Mouse (Mus musculus) adrenal gland, postnatal 10 days (tissue): ENCODE measurements around the gene Sulf2. TPM values are rescaled to one million over a fixed set of nuclear protein-coding genes. Genes with fewer than 3 reads are reported as not detected.

ENCODE experiments used
- DNase-seq: peaks from one replicate; pipeline ENCODE4 v3.0.0; 2021; ENCODE audit warnings: mixed read lengths
- total RNA-seq, 2 experiments: library from RNA; stranded (reverse); gene quantifications; 2 replicates each; pipeline ENCODE4 v1.2.3; 2021

Gene Sulf2
- total RNA-seq, 2 experiments from 2014 or later: 54.5 to 62.8 TPM

DNA sequence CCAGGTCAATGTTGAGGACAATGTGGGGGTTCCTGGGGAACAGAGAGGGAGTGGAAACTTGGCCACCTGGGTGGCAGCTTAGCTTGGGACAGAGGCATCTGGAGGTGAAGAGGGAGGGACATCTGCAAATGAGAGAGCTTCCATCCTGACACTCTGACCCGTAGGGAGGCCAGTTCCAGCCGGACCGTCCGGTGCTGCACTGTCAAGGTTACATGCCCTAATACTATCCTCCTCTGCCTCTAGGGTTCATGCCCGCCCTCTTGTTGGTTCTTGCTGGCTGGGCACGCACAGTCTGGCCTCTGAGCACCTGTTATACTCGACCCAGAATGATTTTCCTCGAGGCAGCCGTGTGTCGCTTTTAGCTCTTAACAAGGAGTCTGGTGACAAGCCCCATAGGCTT is 69.7 kb downstream of the Sulf2 start:
- DNase-seq: no peak

GRCm38 (mm10) chr2:166084964-166085363 is 70.5 kb downstream of the Sulf2 start:
- DNase-seq: peak; percentile 84

DNA sequence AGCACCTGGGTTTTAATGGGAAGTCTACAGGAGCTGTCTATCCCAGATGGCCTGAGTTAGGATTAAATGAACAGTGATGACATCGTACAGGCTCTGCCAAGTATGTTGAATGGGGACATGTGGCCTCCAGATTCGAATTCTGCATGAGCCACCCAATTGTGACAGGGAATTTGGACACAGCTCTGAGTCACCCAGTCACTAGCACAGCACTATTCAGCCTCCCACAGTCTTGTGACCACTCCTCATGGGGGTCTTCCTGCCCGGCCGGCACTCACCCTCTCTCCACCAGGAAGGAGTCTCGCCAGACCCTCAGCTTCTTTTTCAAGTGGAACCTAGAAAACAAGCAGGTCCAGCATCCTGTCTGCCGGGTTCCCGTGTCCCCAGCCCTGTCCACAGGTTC is 71.4 kb downstream of the Sulf2 start:
- DNase-seq: no peak

DNA sequence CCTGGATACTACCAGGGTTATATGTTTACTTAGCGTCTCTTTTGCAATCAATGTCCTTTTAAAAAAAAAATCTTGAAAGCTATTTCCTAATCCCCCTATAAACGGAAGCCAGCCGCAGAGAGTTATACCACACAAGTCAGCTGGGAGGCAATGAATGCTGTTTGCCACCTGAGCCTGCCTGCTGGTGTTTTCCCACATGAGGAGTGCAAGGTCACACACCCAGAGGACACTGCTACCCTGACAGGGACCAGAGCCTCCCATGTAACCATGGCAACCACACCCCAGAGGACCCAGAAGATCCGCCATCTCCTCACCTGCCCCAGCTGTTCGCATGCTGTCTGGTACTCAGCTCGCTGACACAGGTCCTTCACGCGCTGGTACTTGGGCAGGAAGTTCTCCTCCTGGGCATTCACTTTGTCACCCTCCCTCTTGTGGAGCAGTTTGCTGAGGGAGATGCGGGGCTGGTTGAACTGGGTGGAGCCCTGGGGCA is 71.9 kb downstream of the Sulf2 start:
- no peak for DNase-seq

DNA sequence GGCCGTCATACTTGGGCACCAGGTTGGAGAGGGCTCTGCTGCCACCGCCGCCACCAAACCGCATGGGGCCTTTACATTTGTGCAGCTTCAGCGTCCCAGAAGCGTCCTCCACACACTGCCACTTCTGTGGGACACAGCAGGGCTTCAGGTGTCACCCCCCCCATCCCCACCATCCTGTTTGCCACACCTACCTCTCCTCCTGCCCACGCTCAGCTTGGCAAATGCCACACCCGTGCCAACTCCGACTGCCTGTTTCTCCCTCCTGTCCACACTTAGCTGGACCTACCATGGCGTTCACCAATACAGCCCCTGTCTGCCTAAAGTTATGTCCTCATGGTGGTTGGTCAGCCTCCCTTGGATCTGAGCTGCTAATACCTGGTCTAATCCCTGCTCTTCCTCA is 72.8 kb downstream of the Sulf2 start:
- DNase-seq: no peak

DNA sequence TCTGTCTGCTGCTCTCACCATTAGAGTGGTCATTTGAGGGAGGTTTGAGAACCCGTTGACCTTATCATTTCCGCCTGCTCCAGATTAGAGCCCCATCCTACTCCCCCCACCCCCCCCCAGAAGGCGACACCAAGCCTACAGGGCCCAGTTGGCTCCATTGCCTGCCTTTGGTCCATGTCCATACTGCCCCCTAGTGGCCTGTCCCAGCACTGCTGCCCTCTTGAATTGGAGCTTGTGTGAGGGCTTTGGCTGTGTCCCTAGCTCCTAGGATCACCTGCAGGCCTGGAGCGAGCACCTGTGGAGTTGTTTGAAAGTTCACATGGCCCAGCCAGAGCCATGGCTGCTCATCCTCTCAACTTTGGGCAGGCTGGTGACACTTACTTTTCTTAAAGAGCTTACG is 73.3 kb downstream of the Sulf2 start:
- DNase-seq: peak; percentile 91

GRCm38 (mm10) chr2:166080967-166081750 is 74.3 kb downstream of the Sulf2 start:
- DNase-seq: peak; percentile 77

DNA sequence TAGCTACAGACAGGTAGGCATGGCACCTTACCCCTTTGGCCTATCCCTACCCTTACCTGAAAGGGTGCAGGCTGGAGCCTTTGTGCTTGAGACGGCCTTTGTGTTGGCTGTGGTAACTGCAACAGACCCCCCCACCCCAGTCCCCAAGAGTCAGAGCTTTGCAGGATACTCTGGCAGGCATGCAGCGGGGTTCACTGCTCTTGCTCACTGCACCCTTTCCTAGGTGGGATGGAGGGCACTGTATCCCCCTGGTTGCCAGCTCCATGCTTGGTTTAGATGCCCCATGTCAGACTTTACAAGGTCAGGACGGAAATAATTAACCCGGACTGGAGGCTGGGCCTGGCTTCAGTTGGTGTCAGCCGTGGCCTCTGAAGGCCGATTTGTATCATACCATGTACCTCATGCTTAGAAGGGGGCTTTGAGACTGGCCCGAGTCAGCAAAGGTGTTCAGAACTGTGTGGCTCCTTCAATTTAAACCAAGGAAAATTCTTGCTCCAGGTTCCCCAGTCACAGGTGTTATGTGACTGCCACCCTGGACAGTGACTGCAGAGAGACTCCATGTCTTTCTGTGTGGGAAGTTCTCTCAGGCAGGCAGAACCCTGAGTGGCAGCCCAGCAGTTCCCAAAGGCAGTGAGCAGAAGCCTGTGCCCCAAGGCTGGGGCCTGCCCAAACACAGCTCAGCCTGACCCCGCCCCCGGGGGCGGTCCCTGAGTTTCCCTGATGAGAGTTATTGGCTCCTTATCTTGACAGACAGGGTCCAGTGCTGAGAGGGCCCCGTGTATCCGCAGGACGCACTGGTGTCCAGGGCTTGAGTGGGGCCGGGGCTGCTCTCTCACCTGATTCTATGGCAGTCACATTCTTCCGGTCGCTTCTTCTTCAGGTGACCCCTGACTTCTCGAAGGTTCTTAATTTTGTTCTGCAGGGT is 75.2 kb downstream of the Sulf2 start:
- peak; percentile 87 for DNase-seq

DNA sequence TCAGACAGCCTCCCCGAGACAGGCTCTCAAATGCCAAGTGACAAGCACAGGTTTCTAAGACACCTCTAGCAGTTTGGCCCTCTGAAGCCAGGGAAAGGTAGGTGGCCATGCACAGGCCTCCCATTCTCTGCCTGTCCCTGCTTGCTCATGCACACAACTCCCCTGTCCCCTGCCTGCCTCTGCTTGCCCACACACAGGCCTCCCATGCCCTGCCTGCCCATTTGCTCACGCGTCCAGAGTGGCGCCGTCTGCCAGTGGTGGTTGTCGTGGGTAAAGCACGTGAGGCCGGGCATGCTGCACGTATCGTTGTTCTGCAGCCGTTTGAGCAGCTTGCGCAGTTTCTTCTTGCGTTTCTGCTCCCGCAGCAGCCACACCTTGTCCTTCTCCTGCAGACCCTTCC is 76.2 kb downstream of the Sulf2 start:
- no peak for DNase-seq

DNA sequence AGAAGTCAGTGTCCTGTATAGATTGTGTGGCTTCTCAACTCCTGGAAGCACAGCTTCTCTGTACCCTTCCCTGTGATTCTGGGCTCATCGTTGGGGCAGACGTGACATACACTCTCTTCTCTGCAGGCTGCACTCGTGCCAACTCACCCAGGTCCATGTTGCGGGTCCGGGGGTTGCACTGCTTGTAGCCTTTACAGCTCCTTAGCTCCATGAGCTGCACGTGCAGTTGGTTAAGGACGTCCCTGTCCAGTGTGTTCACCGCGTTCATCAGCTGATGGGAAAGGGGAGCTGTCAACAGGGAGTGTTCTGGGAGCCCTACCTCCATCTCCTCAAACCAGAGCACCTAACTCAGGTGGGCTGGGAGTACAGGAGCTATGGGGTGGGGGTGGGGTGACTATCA is 78.1 kb downstream of the Sulf2 start:
- no peak for DNase-seq

GRCm38 (mm10) chr2:166074322-166074721 is 81.1 kb downstream of the Sulf2 start:
- no peak for DNase-seq

DNA sequence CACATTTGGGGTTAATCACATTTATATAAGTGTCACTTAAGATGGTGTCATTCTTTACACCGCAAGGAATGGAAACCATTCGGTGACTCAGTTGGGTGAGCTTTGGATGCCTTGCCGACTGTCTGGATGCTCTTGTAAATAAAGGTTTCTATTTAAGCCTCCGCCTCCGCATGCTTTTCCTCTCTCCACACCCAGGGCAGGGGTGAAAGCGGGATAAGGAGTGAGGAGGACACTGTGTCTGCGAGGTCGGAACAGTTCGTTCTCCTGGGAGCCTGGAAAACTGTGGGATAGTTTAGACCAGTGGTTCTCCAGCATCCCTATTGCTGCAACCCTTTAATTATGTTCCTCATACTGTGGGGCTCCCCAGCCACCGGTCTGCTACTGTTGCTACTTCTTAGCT is 82.4 kb downstream of the Sulf2 start:
- DNase-seq: no peak

DNA sequence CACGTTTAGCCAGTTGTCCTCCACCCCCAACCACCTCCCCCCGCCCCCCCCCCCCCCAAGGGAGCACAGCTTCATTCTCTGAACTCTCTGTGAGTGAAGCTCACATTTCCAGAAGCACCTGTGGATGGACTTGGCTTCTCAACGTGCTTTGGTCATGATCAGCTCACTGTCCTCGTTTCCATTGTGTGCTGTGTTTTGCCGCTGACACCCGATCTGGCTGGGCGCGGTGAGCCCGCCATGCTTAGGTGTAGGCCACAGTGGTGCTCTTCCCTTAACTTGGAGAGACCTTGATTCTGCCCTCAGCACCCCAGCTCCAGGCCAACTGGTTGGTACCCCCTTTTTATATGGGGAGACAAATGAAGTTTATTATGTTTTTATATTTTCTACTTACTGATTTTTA is 83.6 kb downstream of the Sulf2 start:
- DNase-seq: no peak

DNA sequence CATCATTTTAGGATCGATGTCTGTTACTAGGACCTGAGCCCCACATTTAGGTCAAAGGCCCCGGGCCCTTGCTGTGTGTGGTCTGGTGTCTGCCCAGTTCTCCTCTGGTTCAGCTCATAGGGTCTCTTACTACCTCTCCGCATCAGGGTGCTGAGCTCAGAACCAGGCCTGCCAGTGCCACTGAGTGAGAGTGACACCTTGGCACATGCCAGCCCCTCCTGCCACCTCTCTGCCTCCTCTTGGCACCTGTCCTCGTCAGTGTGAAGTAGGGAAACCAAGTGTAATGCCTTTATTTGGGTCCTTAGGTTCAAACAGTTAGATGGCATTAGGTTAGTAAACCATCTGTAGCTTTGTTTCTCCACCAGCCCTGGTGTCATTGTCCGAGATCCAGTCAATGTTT is 84.0 kb downstream of the Sulf2 start:
- no peak for DNase-seq

DNA sequence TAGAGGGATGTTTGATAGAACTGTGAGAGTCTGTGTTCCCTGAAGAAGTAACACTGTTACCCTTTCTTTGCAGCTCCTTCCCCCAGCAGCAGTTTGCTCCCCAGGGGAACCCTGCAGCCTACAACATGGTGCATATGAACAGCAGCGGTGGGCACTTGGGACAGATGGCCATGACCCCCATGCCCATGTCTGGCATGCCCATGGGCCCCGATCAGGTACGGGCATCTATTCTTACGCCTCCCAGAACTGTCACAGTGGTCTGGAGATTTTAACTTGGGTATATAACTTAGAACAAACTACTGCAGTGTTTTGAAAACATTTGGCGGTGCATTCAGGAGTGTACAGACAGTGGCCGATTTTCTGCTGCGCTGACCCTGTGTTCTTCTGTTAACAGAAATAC is 85.7 kb downstream of the Sulf2 start:
- DNase-seq: no peak

DNA sequence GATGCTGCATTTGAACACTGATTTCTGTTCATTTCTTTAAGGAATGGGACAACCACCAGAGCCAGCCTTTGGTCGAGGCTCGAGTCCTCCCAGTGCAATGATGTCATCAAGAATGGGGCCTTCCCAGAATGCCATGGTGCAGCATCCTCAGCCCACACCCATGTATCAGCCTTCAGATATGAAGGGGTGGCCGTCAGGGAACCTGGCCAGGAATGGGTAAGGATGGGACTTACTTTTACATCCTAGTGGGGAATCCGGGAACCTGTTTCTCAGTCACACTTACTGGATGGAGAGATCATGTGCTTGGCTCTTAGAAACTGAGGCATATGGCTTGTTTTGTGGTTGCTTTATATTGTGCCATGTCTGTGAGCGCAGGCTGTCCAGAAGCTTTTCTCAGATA is 86.3 kb downstream of the Sulf2 start:
- DNase-seq: no peak

- no peak for DNase-seq
Observed at GRCm38 (mm10) chr2:166068261-166068660, 87.2 kb downstream of the Sulf2 start.

GRCm38 (mm10) chr2:166066434-166066833 is 89.0 kb downstream of the Sulf2 start:
- DNase-seq: no peak

DNA sequence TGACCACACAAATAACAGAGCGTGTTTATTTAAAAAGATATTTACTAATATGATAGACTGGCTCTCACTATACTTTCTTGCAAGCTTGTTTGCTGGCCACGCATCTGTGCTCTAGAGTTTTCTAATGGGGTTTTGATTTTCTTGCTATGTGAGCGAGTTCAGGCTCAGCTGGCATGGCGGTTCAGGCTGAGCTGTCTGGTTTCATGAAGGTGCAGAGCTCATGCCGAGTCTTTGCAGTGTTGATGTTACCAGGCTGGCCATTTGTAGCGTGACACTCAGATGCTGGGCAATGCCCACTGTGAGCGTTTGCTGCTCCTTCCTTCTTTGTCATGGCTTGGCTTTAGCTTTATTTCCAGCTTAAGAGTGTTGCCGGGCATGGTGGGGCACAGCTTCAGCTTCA is 93.0 kb downstream of the Sulf2 start:
- no peak for DNase-seq

DNA sequence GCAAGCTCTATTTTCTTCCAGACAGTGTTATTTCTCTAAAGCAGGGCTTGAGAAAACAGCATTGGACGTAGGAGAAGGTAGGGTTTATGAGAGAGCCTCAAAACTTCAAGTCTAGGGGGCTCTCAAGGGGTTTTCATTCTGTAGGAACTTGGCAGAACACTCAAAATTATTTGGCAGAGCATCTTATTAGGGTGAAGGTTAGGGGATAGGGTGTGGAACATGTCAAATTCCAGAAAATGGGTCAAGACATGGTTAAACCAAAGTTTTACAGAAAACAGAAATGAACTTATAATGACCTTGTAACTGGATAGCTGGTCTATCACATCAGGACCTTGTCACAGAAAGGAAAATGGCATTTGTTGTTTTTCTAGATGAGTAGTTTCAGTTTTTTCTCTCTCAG is 93.5 kb downstream of the Sulf2 start:
- no peak for DNase-seq

- DNase-seq: peak; percentile 71
Observed at GRCm38 (mm10) chr2:166059684-166060423, 95.6 kb downstream of the Sulf2 start.

GRCm38 (mm10) chr2:166054002-166054539 is 101.4 kb downstream of the Sulf2 start:
- no peak for DNase-seq
